Mouse (Mus musculus): Measurements from ENCODE around the gene Rbpj.

GRCm38 (mm10) chr5:53566485-53567083 is 100.6 kb downstream of the Rbpj start:
- TF ChIP-seq POLR2A (IDR thresholded peaks at IDR 0.05; ENCODE audit: low read depth, low read length) (no peak), CTCF (conservative IDR thresholded peaks at IDR 0.05; ENCODE audit: insufficient read depth, insufficient read length, low read depth, low read length) (no peak)

All from kidney, adult 2 months (tissue).